Comparison of ENCODE assay signal across 23 mouse cellular contexts in the genomic region with DNA sequence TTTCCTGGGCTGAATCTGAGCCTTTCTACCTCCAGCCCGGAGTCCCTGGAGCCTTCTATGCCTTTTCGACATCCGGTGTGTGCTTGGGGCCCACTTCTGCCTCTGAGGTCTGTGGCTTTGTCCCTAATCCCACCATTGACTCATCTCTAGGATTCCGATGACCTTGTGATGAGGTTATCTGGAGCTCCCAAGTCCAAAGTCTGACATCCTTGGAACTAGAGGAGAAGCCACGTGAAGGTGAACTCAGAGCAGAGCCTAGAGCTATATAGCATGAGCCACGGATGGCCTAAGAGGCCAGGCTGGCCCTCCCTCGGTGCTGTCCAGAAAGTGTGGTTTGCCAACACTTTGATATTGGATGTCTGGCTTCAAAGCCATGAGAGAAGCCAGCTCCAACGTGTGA. TPM values are rescaled to one million over a fixed set of nuclear protein-coding genes. Genes with fewer than 3 reads are reported as not detected.
DNase-seq lines count a peak whose midpoint lies in the region; ATAC-seq and TF ChIP-seq lines count a peak whose summit lies in the region.
"Had no signal": no experiment of that assay in that cellular context is flagged by ENCODE, and none has a peak within 500 bp of the region (broad histone marks: within the 10 kb centered on the region; RNA-seq: fewer than 3 reads in every experiment).

No protein-coding gene starts in this region.

- H3K27ac ChIP-seq in intestine, embryonic 16.5 days (ENCODE audit: low read length) = no peak overlapping the region
- H3K27ac ChIP-seq in intestine, postnatal 0 days (ENCODE audit: low read depth, low read length) = no peak overlapping the region
- H3K27ac ChIP-seq in midbrain, embryonic 10.5 days (replicated peaks) = 0 out of 2 replicates have a peak overlapping the region, but pooled peaks have one; percentile 6
- H3K27ac ChIP-seq in midbrain, postnatal 0 days (ENCODE audit: low read depth, low read length) = no peak overlapping the region
- H3K27ac ChIP-seq in limb, embryonic 13.5 days = no peak overlapping the region
- H3K27ac ChIP-seq: embryonic facial prominence, embryonic 12.5 days; embryonic facial prominence, embryonic 15.5 days; forebrain, embryonic 12.5 days; hindbrain, embryonic 12.5 days; hindbrain, embryonic 15.5 days had no signal

- WGBS in intestine, embryonic 16.5 days = 62% methylated on average over 8 of the region's 8 CpGs
- WGBS in intestine, postnatal 0 days = 46% methylated on average over 8 of the region's 8 CpGs
- WGBS in midbrain, embryonic 10.5 days = 82% methylated on average over 8 of the region's 8 CpGs
- WGBS in midbrain, postnatal 0 days = 76% methylated on average over 8 of the region's 8 CpGs
- 63% methylated on average over 8 of the region's 8 CpGs for WGBS in limb, embryonic 13.5 days

- no peak overlapping the region for H3K9ac ChIP-seq in intestine, embryonic 16.5 days (ENCODE audit: low read depth, low read length)
- no peak overlapping the region for H3K9ac ChIP-seq in intestine, postnatal 0 days (ENCODE audit: low read depth, low read length)
- H3K9ac ChIP-seq in midbrain, postnatal 0 days (replicated peaks; ENCODE audit: low read length, poor library complexity, severe bottlenecking) = no peak overlapping the region
- H3K9ac ChIP-seq in limb, embryonic 13.5 days = 0 out of 2 replicates have a peak overlapping the region, but pooled peaks have one; percentile 25
- H3K9ac ChIP-seq: embryonic facial prominence, embryonic 12.5 days; embryonic facial prominence, embryonic 15.5 days; forebrain, embryonic 12.5 days; hindbrain, embryonic 12.5 days; hindbrain, embryonic 15.5 days had no signal

- no peak overlapping the region for H3K4me3 ChIP-seq in intestine, embryonic 16.5 days (ENCODE audit: low read length)
- H3K4me3 ChIP-seq in intestine, postnatal 0 days (ENCODE audit: low read depth, low read length) = no peak overlapping the region
- no peak overlapping the region for H3K4me3 ChIP-seq in midbrain, embryonic 10.5 days
- H3K4me3 ChIP-seq in midbrain, postnatal 0 days (ENCODE audit: low read depth, low read length) = no peak overlapping the region
- H3K4me3 ChIP-seq in limb, embryonic 13.5 days = no peak overlapping the region
- H3K4me3 ChIP-seq: embryonic facial prominence, embryonic 12.5 days; embryonic facial prominence, embryonic 15.5 days; forebrain, embryonic 12.5 days; hindbrain, embryonic 12.5 days; hindbrain, embryonic 15.5 days had no signal

- H3K9me3 ChIP-seq in intestine, embryonic 16.5 days (ENCODE audit: control insufficient read depth, low read length) = no peaks in the 10 kb centered on the region
- H3K9me3 ChIP-seq in intestine, postnatal 0 days (ENCODE audit: control insufficient read depth) = no peaks in the 10 kb centered on the region
- H3K9me3 ChIP-seq in midbrain, embryonic 10.5 days (replicated peaks) = no peaks in the 10 kb centered on the region
- no peaks in the 10 kb centered on the region for H3K9me3 ChIP-seq in midbrain, postnatal 0 days (ENCODE audit: low read length)
- H3K9me3 ChIP-seq in limb, embryonic 13.5 days = no peaks in the 10 kb centered on the region
- H3K9me3 ChIP-seq: embryonic facial prominence, embryonic 12.5 days; embryonic facial prominence, embryonic 15.5 days; forebrain, embryonic 12.5 days; G1E; hindbrain, embryonic 12.5 days; hindbrain, embryonic 15.5 days had no signal

- H3K27me3 ChIP-seq in intestine, embryonic 16.5 days (replicated peaks; ENCODE audit: control insufficient read depth, insufficient read depth, low read length) = no peaks in the 10 kb centered on the region
- H3K27me3 ChIP-seq in intestine, postnatal 0 days (replicated peaks; ENCODE audit: control insufficient read depth, insufficient read depth, low read length) = no peaks in the 10 kb centered on the region
- no peaks in the 10 kb centered on the region for H3K27me3 ChIP-seq in midbrain, embryonic 10.5 days (ENCODE audit: low read depth, poor library complexity, severe bottlenecking)
- H3K27me3 ChIP-seq in midbrain, postnatal 0 days (ENCODE audit: insufficient read depth, low read length) = no peaks in the 10 kb centered on the region
- H3K27me3 ChIP-seq in limb, embryonic 13.5 days = no peaks in the 10 kb centered on the region
- H3K27me3 ChIP-seq: embryonic facial prominence, embryonic 12.5 days; embryonic facial prominence, embryonic 15.5 days; forebrain, embryonic 12.5 days; hindbrain, embryonic 12.5 days; hindbrain, embryonic 15.5 days; Patski had no signal

- DNase-seq in midbrain, embryonic 10.5 days (ENCODE audit: low spot score) = no peak
- no peak for DNase-seq in midbrain, postnatal 0 days (ENCODE audit: low spot score)
- DNase-seq in adipocyte (ENCODE audit: low spot score) = no peak
- DNase-seq in spleen, adult 12 weeks (ENCODE audit: low spot score) = no peak
- DNase-seq: adrenal gland, adult 2 months; B cell, adult 2 months; cerebellum, adult 18-20 months; cerebellum, adult 9-10 months; cerebellum, postnatal 14 days; gastrocnemius, postnatal 10 days; heart, adult 11 months had no signal

- H3K4me2 ChIP-seq in intestine, embryonic 16.5 days (ENCODE audit: low read depth, low read length) = no peak overlapping the region
- no peak overlapping the region for H3K4me2 ChIP-seq in intestine, postnatal 0 days (replicated peaks; ENCODE audit: low read depth)
- H3K4me2 ChIP-seq in midbrain, postnatal 0 days (ENCODE audit: low read depth, low read length, poor library complexity, severe bottlenecking) = no peak overlapping the region
- H3K4me2 ChIP-seq in limb, embryonic 13.5 days (replicated peaks) = no peak overlapping the region
- H3K4me2 ChIP-seq: embryonic facial prominence, embryonic 12.5 days; embryonic facial prominence, embryonic 15.5 days; forebrain, embryonic 12.5 days; heart, embryonic 11.5 days; hindbrain, embryonic 12.5 days; hindbrain, embryonic 15.5 days had no signal

- H3K36me3 ChIP-seq in intestine, embryonic 16.5 days (ENCODE audit: control insufficient read depth, insufficient read depth, low read length) = no peaks in the 10 kb centered on the region
- no peaks in the 10 kb centered on the region; the same call in 1 of the 2 replicates for H3K36me3 ChIP-seq in intestine, postnatal 0 days (ENCODE audit: control insufficient read depth, insufficient read depth)
- H3K36me3 ChIP-seq in midbrain, embryonic 10.5 days = no peaks in the 10 kb centered on the region
- H3K36me3 ChIP-seq in midbrain, postnatal 0 days (ENCODE audit: insufficient read depth, low read length) = no peaks in the 10 kb centered on the region
- no peaks in the 10 kb centered on the region for H3K36me3 ChIP-seq in limb, embryonic 13.5 days
- H3K36me3 ChIP-seq: embryonic facial prominence, embryonic 12.5 days; embryonic facial prominence, embryonic 15.5 days; forebrain, embryonic 12.5 days; G1E; hindbrain, embryonic 12.5 days; hindbrain, embryonic 15.5 days had no signal

- 0 out of 2 replicates have a peak, but pooled peaks have one; percentile 31 for ATAC-seq in intestine, embryonic 16.5 days
- ATAC-seq in intestine, postnatal 0 days = no peak
- no peak for ATAC-seq in midbrain, postnatal 0 days (ENCODE audit: low FRiP score)
- no peak for ATAC-seq in limb, embryonic 13.5 days (ENCODE audit: low FRiP score, low read depth)
- ATAC-seq: forebrain, embryonic 16.5 days; Patski had no signal

- H3K4me1 ChIP-seq in intestine, embryonic 16.5 days (ENCODE audit: control insufficient read depth, insufficient read depth, low read length) = peaks cover 13% of the 10 kb centered on the region
- H3K4me1 ChIP-seq in intestine, postnatal 0 days (replicated peaks; ENCODE audit: control insufficient read depth, insufficient read depth, low read length) = no peaks in the 10 kb centered on the region; the same call in 1 of the 2 replicates
- H3K4me1 ChIP-seq in midbrain, embryonic 10.5 days = peaks cover 22% of the 10 kb centered on the region
- H3K4me1 ChIP-seq in midbrain, postnatal 0 days (ENCODE audit: insufficient read depth, low read length) = no peaks in the 10 kb centered on the region
- 0 out of 2 replicates have a peak, but pooled peaks cover 3% of the 10 kb centered on the region for H3K4me1 ChIP-seq in limb, embryonic 13.5 days
- H3K4me1 ChIP-seq: forebrain, embryonic 12.5 days; hindbrain, embryonic 15.5 days had no signal

- no peak for TF ChIP-seq CTCF in intestine, postnatal 0 days (IDR thresholded peaks at IDR 0.05; ENCODE audit: low read depth)
- no peak for TF ChIP-seq CTCF in midbrain, postnatal 0 days (IDR thresholded peaks at IDR 0.05)

RNA-seq across cellular contexts. Expression of a gene that starts 23.4 kb away (rescaled TPM):
- polyA plus RNA-seq in intestine, embryonic 16.5 days (2015; fragmentation: Nextera tagmentation; extraction: Ambion mirVana) = 183 and 191 TPM in 2 replicates
- 74.5 and 81.5 TPM in 2 replicates for polyA plus RNA-seq in intestine, postnatal 0 days (2015; fragmentation: Nextera tagmentation; extraction: Ambion mirVana)
- 186 and 195 TPM in 2 replicates for polyA plus RNA-seq in midbrain, embryonic 10.5 days (2016; fragmentation: Nextera tagmentation; extraction: Ambion mirVana)
- total RNA-seq in midbrain, postnatal 0 days (2014; rRNA removed) = 105 and 108 TPM in 2 replicates
- 95.3 and 100 TPM in 2 replicates for polyA plus RNA-seq in midbrain, postnatal 0 days (2015; fragmentation: Nextera tagmentation; extraction: Ambion mirVana)
- polyA plus RNA-seq in limb, embryonic 13.5 days (2015; fragmentation: Nextera tagmentation; extraction: Ambion mirVana) = 170 and 179 TPM in 2 replicates
